Mouse (Mus musculus) lung, postnatal 0 days (tissue): ENCODE measurements at regions not wholly inside any gene's neighbourhood (a gene's known extent, or its start where the extent isn't known, plus 50 kb on each side); places are given as distances from the start of the nearest gene placed in this dataset.

Source experiments
- CTCF ChIP-seq: IDR thresholded peaks from 2 replicates; pipeline ENCODE4 v1.5.1; 2016; ENCODE audit warnings: antibody characterized with exemption, mild to moderate bottlenecking
- EP300 ChIP-seq: IDR thresholded peaks from 2 replicates; pipeline ENCODE4 v1.6.1; 2016; ENCODE audit warnings: antibody characterized with exemption, mild to moderate bottlenecking, control low read depth

- TF ChIP-seq CTCF: no peak
- TF ChIP-seq EP300: no peak
Observed at GRCm38 (mm10) chr5:46673413-46673812, 816.0 kb upstream of the Lcorl start.
